Mouse (Mus musculus) testis, adult 2 months (tissue): ENCODE data around the gene Clptm1.

Source experiments
- CTCF ChIP-seq: fragments of 200-500 bp; IDR thresholded peaks from 2 replicates; pipeline ENCODE4 v1.5.1; 2012; ENCODE audit warnings: low read depth, mild to moderate bottlenecking, inconsistent platforms, low read length, moderate library complexity; ENCODE audit not compliant: control insufficient read depth, insufficient read depth, insufficient replicate concordance
- POLR2A ChIP-seq: fragments of 200-500 bp; IDR thresholded peaks from 2 replicates; pipeline ENCODE4 v1.6.1; 2012; ENCODE audit warnings: low read depth, mild to moderate bottlenecking, inconsistent platforms, low read length, moderate library complexity; ENCODE audit not compliant: control insufficient read depth

DNA sequence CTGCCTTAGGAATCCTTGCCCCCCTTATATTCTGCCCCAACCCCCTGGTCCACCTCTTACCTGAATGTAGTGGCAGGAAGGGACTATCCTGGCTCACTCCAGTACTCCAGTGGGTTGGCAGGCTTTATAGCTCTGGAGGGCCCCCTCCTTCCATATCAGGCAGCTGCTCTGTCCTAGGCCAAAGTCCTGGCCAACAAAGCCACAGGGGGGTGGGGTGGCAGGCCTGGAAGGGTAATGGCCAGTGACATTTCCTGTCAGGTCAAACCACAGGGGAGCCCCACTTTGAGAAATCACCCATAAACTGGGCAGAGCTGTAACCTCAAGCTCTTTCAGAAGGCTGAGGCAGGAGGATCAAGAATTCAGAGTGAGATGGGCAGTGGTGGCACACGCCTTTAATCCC is 11.8 kb upstream of the Clptm1 start:
- TF ChIP-seq CTCF, result no peak
- TF ChIP-seq POLR2A, result no peak
